Mouse (Mus musculus) G1E (cell line): Measurements from ENCODE around the gene Gng7. TPM values are rescaled to one million over a fixed set of nuclear protein-coding genes. Genes with fewer than 3 reads are reported as not detected.
A peak's percentile ranks its signal among the peaks of the same experiment; 100 is the strongest.

Experiments
- ATAC-seq: 2 replicates; pipeline ENCODE4 v1.8.0; 2016; ENCODE audit warnings: mild to moderate bottlenecking; ENCODE audit not compliant: insufficient number of reproducible peaks, poor library complexity, low FRiP score, severe bottlenecking; ENCODE audit errors: extremely low read depth
- DNase-seq: peaks from one replicate; pipeline ENCODE4 v3.0.0; 2012; ENCODE audit warnings: low spot score
- H3K27me3 ChIP-seq: 2 replicates; pipeline ENCODE4 v1.6.1; 2012; ENCODE audit warnings: mild to moderate bottlenecking, low read length, inconsistent platforms; ENCODE audit not compliant: insufficient read depth
- H3K36me3 ChIP-seq: replicated peaks from 2 replicates; pipeline ENCODE3; 2012; ENCODE audit warnings: mild to moderate bottlenecking, inconsistent platforms
- H3K4me1 ChIP-seq: 2 replicates; pipeline ENCODE4 v1.6.1; 2012; ENCODE audit warnings: low read depth, low read length, inconsistent platforms, mixed read lengths; ENCODE audit not compliant: insufficient read depth
- H3K4me3 ChIP-seq: 2 replicates; pipeline ENCODE4 v1.5.1; 2012; ENCODE audit warnings: low read depth, mild to moderate bottlenecking, inconsistent platforms, low read length, moderate library complexity, mixed read lengths
- H3K9me3 ChIP-seq: replicated peaks from 2 replicates; pipeline ENCODE4 v1.6.1; 2012; ENCODE audit warnings: inconsistent platforms
- CTCF ChIP-seq: IDR thresholded peaks from 2 replicates; pipeline ENCODE4 v1.5.1; 2012; ENCODE audit warnings: low read depth, low read length, inconsistent platforms, mixed read lengths
- GATA1 ChIP-seq: IDR thresholded peaks from 2 replicates; pipeline ENCODE4 v1.6.1; 2012; ENCODE audit warnings: borderline replicate concordance, low read length, inconsistent platforms, mixed read lengths
- GATA2 ChIP-seq: IDR thresholded peaks from 2 replicates; pipeline ENCODE4 v1.6.1; 2012; ENCODE audit warnings: low read depth, low read length, inconsistent platforms, borderline replicate concordance
- POLR2AphosphoS5 ChIP-seq: IDR thresholded peaks from 2 replicates; pipeline ENCODE4 v1.6.1; 2012; ENCODE audit warnings: low read depth, low read length, inconsistent platforms; ENCODE audit not compliant: insufficient replicate concordance
- TAL1 ChIP-seq: conservative IDR thresholded peaks from 2 replicates; pipeline ENCODE4 v1.6.1; 2012; ENCODE audit warnings: low read depth, low read length, inconsistent platforms, mixed read lengths
- polyA plus RNA-seq: library from polyadenylated mRNA; stranded (reverse); fragments of >175 nt; gene quantifications from 2 replicates; pipeline ENCODE4 v1.2.3, GENCODE M21; 2012
- total RNA-seq, 2 experiments: library from RNA; stranded (forward) in 1 of 2; stranded (reverse) in 1 of 2; fragments of 200-1000 nt in 1 of 2; fragments of >200 nt in 1 of 2; fragmentation: Nextera tagmentation in 1 of 2; gene quantifications; 2 replicates each; pipeline ENCODE4 v1.2.3; 2014 to 2017

The Gng7 gene
- total and polyA plus RNA-seq, 3 experiments: 0.33 to 0.90 (median 0.65) TPM

DNA sequence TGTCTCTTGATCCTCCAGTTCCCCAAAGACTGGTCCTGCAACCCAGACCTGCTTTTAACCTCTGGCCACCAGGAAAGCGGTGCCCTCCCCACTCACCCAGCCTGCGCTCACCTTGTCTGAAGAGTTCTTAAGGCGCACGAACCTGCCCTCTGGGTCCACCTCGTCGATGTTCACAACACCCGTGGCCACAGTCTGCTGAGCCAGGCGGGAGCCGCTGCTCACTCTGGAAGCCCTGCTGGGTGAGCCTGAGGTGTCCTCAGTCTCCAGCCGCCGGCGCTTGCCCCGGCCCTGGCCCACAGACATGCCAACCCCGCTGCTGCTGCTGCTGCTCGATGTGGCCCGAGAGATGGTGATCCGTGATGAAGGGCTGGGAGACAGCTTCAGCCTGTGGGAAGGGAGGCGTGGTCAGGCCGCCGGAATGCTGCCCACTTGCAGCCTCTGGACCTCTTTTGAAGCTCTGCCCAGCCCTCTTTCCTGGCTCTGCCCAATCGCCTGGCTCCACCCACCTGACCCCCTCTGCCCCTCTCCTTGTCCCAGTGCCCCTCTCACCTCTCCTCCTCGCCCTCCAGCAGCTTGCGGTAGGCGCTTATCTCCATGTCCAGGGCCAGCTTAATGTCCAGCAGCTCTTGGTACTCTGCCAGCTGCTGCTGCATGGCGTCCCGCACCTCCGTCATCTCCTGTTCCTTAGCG is 110.6 kb downstream of the Gng7 start:
- Histone ChIP-seq H3K4me1 (peaks cover 27% of the 10 kb centered on the region), H3K27me3 (peaks cover 44% of the 10 kb centered on the region), H3K36me3 (peaks cover 10% of the 10 kb centered on the region), H3K4me3 (no peak overlapping the region), H3K9me3 (no peaks in the 10 kb centered on the region)
- DNase-seq (no peak), ATAC-seq (no peak)
- TF ChIP-seq POLR2AphosphoS5: no peak
- TF ChIP-seq GATA1: no peak
- TF ChIP-seq TAL1: no peak
- TF ChIP-seq GATA2: no peak
- TF ChIP-seq CTCF: no peak

DNA sequence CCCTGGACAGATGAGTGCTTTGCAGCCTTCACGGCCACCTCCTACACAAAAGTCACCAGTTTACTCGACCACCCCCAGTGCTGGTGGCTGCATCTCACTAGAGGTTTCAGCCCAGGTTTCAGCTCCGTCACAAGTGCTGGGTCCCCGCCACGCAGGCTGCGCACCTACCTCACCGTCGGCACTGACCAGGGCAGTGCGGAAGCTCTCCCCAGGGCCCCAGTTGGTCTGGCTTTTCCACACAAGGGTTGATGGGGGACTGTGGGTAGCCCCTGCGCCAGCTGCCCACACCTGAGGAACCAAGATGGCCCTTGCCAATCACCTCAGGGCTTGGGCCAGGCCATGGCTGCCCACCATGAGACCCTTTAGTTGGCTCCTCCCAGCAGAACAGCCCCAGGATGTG is 111.5 kb downstream of the Gng7 start:
- no peak overlapping the region for H3K4me3 ChIP-seq
- ATAC-seq (no peak), DNase-seq (no peak)
- TF ChIP-seq GATA2 (no peak), GATA1 (no peak), CTCF (no peak), TAL1 (no peak), POLR2AphosphoS5 (no peak)
- no peaks in the 10 kb centered on the region for H3K9me3 ChIP-seq
- peaks cover 36% of the 10 kb centered on the region; the same call in 1 of the 2 replicates for H3K27me3 ChIP-seq
- H3K36me3 ChIP-seq: peaks cover 18% of the 10 kb centered on the region
- peaks cover 35% of the 10 kb centered on the region for H3K4me1 ChIP-seq

DNA sequence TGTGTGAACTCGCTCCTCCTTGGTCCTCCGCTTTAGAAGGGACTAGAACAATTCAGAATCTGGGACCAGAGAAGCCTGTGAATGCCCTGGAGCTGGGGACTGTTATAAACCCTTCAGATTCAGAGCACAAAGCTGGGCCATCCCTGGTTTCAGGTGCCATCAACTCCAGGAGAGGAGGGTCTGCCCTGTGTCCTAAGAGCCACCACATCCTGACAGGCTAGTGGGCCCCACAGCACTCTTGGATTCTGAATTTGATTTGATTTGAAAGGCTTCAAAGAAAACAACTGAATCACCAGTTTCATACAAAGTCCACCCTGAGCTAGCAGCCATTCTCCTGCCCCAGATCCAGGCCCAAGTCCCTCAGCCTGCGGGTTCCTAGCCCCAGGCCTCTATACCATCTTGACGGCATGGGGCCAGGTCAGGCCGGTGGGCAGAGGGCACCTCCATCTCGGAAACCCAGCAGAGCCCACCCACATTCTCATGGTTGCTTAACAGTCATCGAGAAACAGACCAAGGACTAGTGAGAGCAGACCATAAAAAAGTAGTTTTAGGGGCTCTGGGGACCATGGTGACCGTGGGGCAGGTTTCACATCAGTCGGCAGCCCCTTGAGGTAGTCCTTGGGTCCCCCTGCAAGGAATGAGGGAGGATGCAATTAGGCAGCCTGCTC is 112.3 kb downstream of the Gng7 start:
- Histone ChIP-seq H3K36me3 (peaks cover 27% of the 10 kb centered on the region), H3K4me3 (no peak overlapping the region), H3K9me3 (no peaks in the 10 kb centered on the region), H3K27me3 (peaks cover 29% of the 10 kb centered on the region; the same call in 1 of the 2 replicates), H3K4me1 (peaks cover 43% of the 10 kb centered on the region)
- DNase-seq (no peak), ATAC-seq (no peak)
- TF ChIP-seq GATA2 (no peak), POLR2AphosphoS5 (no peak), CTCF (no peak), TAL1 (no peak), GATA1 (no peak)

DNA sequence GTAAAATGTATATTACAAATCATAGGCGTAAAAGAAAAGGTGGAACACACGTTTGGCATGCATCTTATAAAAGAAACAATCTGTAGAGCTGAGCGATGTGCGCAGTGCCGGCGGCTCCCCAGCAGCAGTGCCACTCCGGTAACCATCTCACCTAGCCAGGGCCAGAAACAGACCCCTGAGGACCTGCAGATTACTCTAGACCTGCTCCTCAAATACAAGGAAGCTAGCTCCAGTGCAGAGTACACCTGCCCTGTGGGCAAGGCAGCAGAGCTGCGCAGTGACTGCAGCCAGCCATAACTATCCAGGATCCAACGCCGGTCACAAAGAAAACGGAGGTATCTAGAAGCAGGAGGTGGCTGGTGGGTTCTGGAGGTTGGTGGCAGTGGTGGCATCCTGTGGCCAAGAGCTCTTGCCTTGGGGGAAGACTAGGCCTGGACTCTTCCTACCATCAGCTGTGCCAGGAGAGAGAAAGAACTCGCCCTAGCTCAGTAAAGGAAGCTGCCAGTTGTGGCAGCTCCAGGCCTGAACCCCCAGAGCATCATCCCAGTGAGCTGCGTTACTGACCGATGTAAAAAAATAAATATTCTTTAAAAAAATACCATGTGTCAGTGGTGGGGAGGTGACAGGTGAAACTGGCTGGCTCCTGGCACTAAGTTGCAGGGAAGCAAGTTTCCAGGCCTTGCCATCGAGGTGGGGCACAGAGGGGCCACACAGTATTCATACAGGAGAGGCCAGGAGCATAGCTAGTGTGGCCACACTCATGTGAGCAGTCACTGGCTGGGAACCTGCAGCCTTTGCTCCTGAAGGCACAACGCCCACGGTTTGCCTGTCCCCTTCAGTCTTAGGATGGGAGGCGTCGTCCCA is 113.1 kb downstream of the Gng7 start:
- Histone ChIP-seq H3K4me3 (peak overlapping the region; percentile 64; the same call in 1 of the 2 replicates), H3K9me3 (no peaks in the 10 kb centered on the region), H3K4me1 (peaks cover 46% of the 10 kb centered on the region), H3K36me3 (peaks cover 35% of the 10 kb centered on the region), H3K27me3 (peaks cover 25% of the 10 kb centered on the region; the same call in 1 of the 2 replicates)
- ATAC-seq (no peak), DNase-seq (no peak)
- TF ChIP-seq POLR2AphosphoS5: no peak
- no peak for TF ChIP-seq TAL1
- TF ChIP-seq CTCF: no peak
- no peak for TF ChIP-seq GATA2
- no peak for TF ChIP-seq GATA1

DNA sequence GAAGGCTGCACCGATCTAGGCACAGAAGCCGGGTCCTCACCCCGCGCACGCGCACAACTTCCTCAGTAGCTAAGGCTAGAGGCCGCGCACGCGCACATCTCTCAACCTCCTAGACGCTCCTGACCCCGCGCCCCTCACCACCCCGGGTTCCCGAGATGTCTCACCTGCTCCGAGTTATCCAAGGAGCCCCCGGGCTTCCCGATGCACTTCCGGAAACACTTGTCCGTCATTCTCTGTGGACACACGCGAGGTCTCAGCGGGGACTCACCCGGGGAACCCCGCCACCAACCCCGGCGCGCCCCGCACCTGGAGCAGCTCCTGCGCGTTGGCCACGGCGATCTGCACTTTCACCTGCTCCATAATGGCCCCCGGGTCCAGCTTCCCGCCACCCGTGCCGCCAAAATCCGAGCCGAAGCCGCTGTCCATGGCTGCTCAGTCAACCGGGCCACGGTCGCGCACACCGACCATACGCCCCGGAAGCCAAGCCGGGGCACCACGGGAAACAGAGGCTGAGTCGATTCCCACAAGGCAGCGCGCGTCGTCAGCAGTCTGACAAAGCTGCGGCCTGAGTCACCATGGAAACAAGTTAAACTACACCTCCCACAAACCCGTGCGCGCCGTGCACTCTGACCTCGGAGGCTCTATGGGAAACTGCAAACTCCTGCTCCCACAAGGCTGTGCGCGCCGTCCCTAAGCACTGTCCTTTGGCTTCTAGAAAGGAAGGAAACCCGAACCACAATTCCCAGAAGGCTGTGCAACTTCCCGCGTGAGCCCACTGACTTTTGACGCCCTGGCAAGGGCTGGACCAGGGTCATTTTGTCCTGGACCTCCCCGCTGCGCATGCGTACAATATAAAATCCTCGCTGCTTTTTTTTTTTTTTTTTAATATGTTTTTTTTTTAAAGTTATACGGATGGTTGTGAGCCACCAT is 114.2 kb downstream of the Gng7 start, which contains the start of gene Timm13:
TSS of gene Timm13 (minus strand) at position 652 of the 930 bp plus-strand sequence.
- Histone ChIP-seq H3K4me1 (peaks cover 47% of the 10 kb centered on the region), H3K36me3 (peaks cover 40% of the 10 kb centered on the region), H3K27me3 (peaks cover 20% of the 10 kb centered on the region; the same call in 1 of the 2 replicates), H3K4me3 (peak within 1 kb of the TSS; percentile 97), H3K9me3 (no peaks in the 10 kb centered on the region)
- ATAC-seq: peak; percentile 94
- DNase-seq: peak; percentile 95
- TF ChIP-seq TAL1 (no peak), GATA2 (no peak), POLR2AphosphoS5 (no peak), GATA1 (no peak), CTCF (no peak)
